In genomic region chr3:118750269-118750668, GRCm38 (mm10) we compare ENCODE assay signal across 22 mouse cellular contexts.
"Had no signal": no experiment of that assay in that cellular context is flagged by ENCODE, and none has a peak within 500 bp of the region (broad histone marks: within the 10 kb centered on the region; RNA-seq: fewer than 3 reads in every experiment).

No protein-coding gene starts in this region.

- H3K27ac ChIP-seq: gastrocnemius, adult 2 months; heart, embryonic 10.5 days; hindbrain, embryonic 10.5 days; hindbrain, embryonic 12.5 days; hindbrain, embryonic 14.5 days; intestine, embryonic 15.5 days; layer of hippocampus, adult 2 months; limb, embryonic 10.5 days; limb, embryonic 12.5 days; liver, embryonic 13.5 days had no signal

- H3K4me3 ChIP-seq: gastrocnemius, adult 2 months; heart, embryonic 10.5 days; heart, embryonic 12.5 days; hindbrain, embryonic 10.5 days; hindbrain, embryonic 12.5 days; intestine, embryonic 15.5 days; layer of hippocampus, adult 2 months; limb, embryonic 10.5 days; limb, embryonic 12.5 days; liver, embryonic 13.5 days had no signal

- DNase-seq: gastrocnemius, adult 2 months; gastrocnemius, postnatal 10 days; gastrocnemius, postnatal 25 days; heart, adult 18-20 months; heart, postnatal 10 days; heart, postnatal 4 days; kidney, adult 18-20 months; kidney, adult 8-10 months; kidney, postnatal 10 days; kidney, postnatal 25 days; kidney, postnatal 4 days; liver; liver, embryonic 13.5 days had no signal
